Comparison of ENCODE assay signal across 15 mouse cellular contexts in genomic region chr9:67276446-67276845, GRCm38 (mm10).
DNase-seq lines count a peak whose midpoint lies in the region.
"Had no signal": no experiment of that assay in that cellular context is flagged by ENCODE, and none has a peak within 500 bp of the region (broad histone marks: within the 10 kb centered on the region; RNA-seq: fewer than 3 reads in every experiment).

No protein-coding gene starts in this region.

- DNase-seq in layer of hippocampus, adult 9-11 months: peak; percentile 38
- no peak for DNase-seq in layer of hippocampus, postnatal 14 days (ENCODE audit: low spot score in 2 of 2)
- DNase-seq in right cerebral cortex, adult 18-20 months: peak; percentile 54
- no peak for DNase-seq in right cerebral cortex, postnatal 14 days
- peak; percentile 32 to 49 for DNase-seq in frontal cortex, postnatal 36 days (ENCODE audit: low spot score in 2 of 2)
- DNase-seq in right cerebral cortex, postnatal 36 days (ENCODE audit: low spot score in 2 of 2): peak; percentile 31 to 36
- no peak for DNase-seq in B cell, adult 2 months
- no peak for DNase-seq in heart, postnatal 4 days
- DNase-seq: adrenal gland, adult 2 months; adrenal gland, postnatal 25 days; cerebellum, adult 8-10 months; cerebellum, postnatal 14 days; gastrocnemius, postnatal 36 days; heart, adult 11 months; heart, postnatal 36 days had no signal

Comparison
In these comparisons a context has a peak if more than half of its experiments do, and no peak if none do; other contexts are left out.
1. DNase-seq: peak in layer of hippocampus, adult 9-11 months (single experiment), right cerebral cortex, adult 18-20 months (single experiment), frontal cortex, postnatal 36 days (2 of 2) and right cerebral cortex, postnatal 36 days (2 of 2); none in layer of hippocampus, postnatal 14 days (0 of 2), right cerebral cortex, postnatal 14 days (single experiment), B cell, adult 2 months (0 of 2) and heart, postnatal 4 days (single experiment).